29 mouse cellular contexts compared by ENCODE assay signal in genomic region chr10:92455195-92455594, GRCm38 (mm10).
"Had no signal": no experiment of that assay in that cellular context is flagged by ENCODE, and none has a peak within 500 bp of the region (broad histone marks: within the 10 kb centered on the region; RNA-seq: fewer than 3 reads in every experiment).

No protein-coding gene starts in this region.

- H3K4me1 ChIP-seq: limb, embryonic 12.5 days; limb, embryonic 13.5 days; limb, embryonic 15.5 days; liver, embryonic 12.5 days; liver, embryonic 13.5 days; liver, embryonic 15.5 days; lung, embryonic 15.5 days; megakaryocyte, embryonic 14.5 days; midbrain, embryonic 10.5 days; midbrain, embryonic 12.5 days; midbrain, embryonic 13.5 days; midbrain, embryonic 15.5 days had no signal

- H3K27ac ChIP-seq: limb, embryonic 10.5 days; limb, embryonic 12.5 days; limb, embryonic 13.5 days; limb, embryonic 15.5 days; liver, embryonic 12.5 days; liver, embryonic 13.5 days; liver, embryonic 14.5 days; liver, embryonic 15.5 days; lung, embryonic 15.5 days; macrophage; midbrain, embryonic 10.5 days; midbrain, embryonic 12.5 days; midbrain, embryonic 13.5 days; midbrain, embryonic 15.5 days had no signal

- H3K4me2 ChIP-seq: limb, embryonic 12.5 days; limb, embryonic 13.5 days; limb, embryonic 15.5 days; liver, embryonic 11.5 days; liver, embryonic 12.5 days; liver, embryonic 13.5 days; liver, embryonic 15.5 days; lung, embryonic 14.5 days; lung, embryonic 15.5 days; midbrain, embryonic 11.5 days; midbrain, embryonic 12.5 days; midbrain, embryonic 13.5 days; midbrain, embryonic 15.5 days had no signal

- H3K9ac ChIP-seq: limb, embryonic 12.5 days; limb, embryonic 13.5 days; limb, embryonic 15.5 days; liver, embryonic 12.5 days; liver, embryonic 13.5 days; liver, embryonic 14.5 days; liver, embryonic 15.5 days; liver, postnatal 0 days; lung, embryonic 14.5 days; lung, embryonic 15.5 days; midbrain, embryonic 12.5 days; midbrain, embryonic 13.5 days; midbrain, embryonic 15.5 days had no signal

- DNase-seq: left cerebral cortex, postnatal 4 days; liver; liver, embryonic 13.5 days; liver, postnatal 0 days; lung, adult 18-20 months; lung, adult 2 months; lung, embryonic 14.5 days; lung, postnatal 10 days; lung, postnatal 14 days; lung, postnatal 36 days; lung, postnatal 4 days; midbrain, embryonic 14.5 days had no signal

- H3K36me3 ChIP-seq: limb, embryonic 10.5 days; limb, embryonic 12.5 days; limb, embryonic 13.5 days; limb, embryonic 15.5 days; liver, embryonic 12.5 days; liver, embryonic 13.5 days; liver, embryonic 15.5 days; lung, embryonic 15.5 days; midbrain, embryonic 10.5 days; midbrain, embryonic 12.5 days; midbrain, embryonic 13.5 days; midbrain, embryonic 15.5 days had no signal

- H3K9me3 ChIP-seq: limb, embryonic 10.5 days; limb, embryonic 12.5 days; limb, embryonic 13.5 days; limb, embryonic 15.5 days; liver, embryonic 15.5 days; lung, embryonic 15.5 days; midbrain, embryonic 10.5 days; midbrain, embryonic 12.5 days; midbrain, embryonic 13.5 days; midbrain, embryonic 15.5 days had no signal

- H3K4me3 ChIP-seq: limb, embryonic 10.5 days; limb, embryonic 12.5 days; limb, embryonic 13.5 days; limb, embryonic 15.5 days; liver, embryonic 12.5 days; liver, embryonic 13.5 days; liver, embryonic 15.5 days; lung, embryonic 15.5 days; megakaryocyte, embryonic 14.5 days; midbrain, embryonic 10.5 days; midbrain, embryonic 12.5 days; midbrain, embryonic 13.5 days; midbrain, embryonic 15.5 days; myocyte had no signal

- H3K27me3 ChIP-seq: limb, embryonic 12.5 days; limb, embryonic 13.5 days; limb, embryonic 15.5 days; liver, embryonic 12.5 days; liver, embryonic 13.5 days; liver, embryonic 15.5 days; lung, embryonic 15.5 days; megakaryocyte, embryonic 14.5 days; midbrain, embryonic 12.5 days; midbrain, embryonic 13.5 days; midbrain, embryonic 15.5 days had no signal
